Mouse (Mus musculus) mature B cell (primary cell): ENCODE measurements around the gene 1110008L16Rik.
"Not testable (repeated sequence)": the region's sequence is repeated elsewhere in the genome, so short reads cannot be mapped to it uniquely, and the experiment has no call there.

Experiments used
- in situ Hi-C: fragments of 300-500 bp; cut with MboI; formaldehyde crosslinking; loops from 2 replicates; pipeline ENCODE4 v1.14.3; 2019

The 1110008L16Rik gene

GRCm38 (mm10) chr12:55392733-55393577 is 93.6 kb downstream of the 1110008L16Rik start:
- in situ Hi-C loops, result no loop called here

- in situ Hi-C loops, result not testable (repeated sequence)
Measured at GRCm38 (mm10) chr12:55395601-55396000, 96.2 kb downstream of the 1110008L16Rik start.

GRCm38 (mm10) chr12:55396536-55396935 is 97.2 kb downstream of the 1110008L16Rik start:
- in situ Hi-C loops, result no loop called here

- in situ Hi-C loops, result no loop called here
Measured at GRCm38 (mm10) chr12:55397544-55398239, 98.3 kb downstream of the 1110008L16Rik start.

- in situ Hi-C loops, result no loop called here
Measured at GRCm38 (mm10) chr12:55398240-55399127, 99.1 kb downstream of the 1110008L16Rik start.

- in situ Hi-C loops, result no loop called here
Measured at GRCm38 (mm10) chr12:55399128-55399677, 99.8 kb downstream of the 1110008L16Rik start.

GRCm38 (mm10) chr12:55407888-55408287 is 108.5 kb downstream of the 1110008L16Rik start:
- in situ Hi-C loops, result no loop called here

- in situ Hi-C loops, result no loop called here
Measured at GRCm38 (mm10) chr12:55415255-55415654, 115.9 kb downstream of the 1110008L16Rik start.

- in situ Hi-C loops, result no loop called here
Measured at GRCm38 (mm10) chr12:55415762-55416161, 116.4 kb downstream of the 1110008L16Rik start.

- in situ Hi-C loops, result no loop called here
Measured at GRCm38 (mm10) chr12:55420220-55420619, 120.8 kb downstream of the 1110008L16Rik start.

- in situ Hi-C loops, result no loop called here
Measured at GRCm38 (mm10) chr12:55422057-55422456, 122.7 kb downstream of the 1110008L16Rik start.

- in situ Hi-C loops, result no loop called here
Measured at GRCm38 (mm10) chr12:55426300-55426699, 126.9 kb downstream of the 1110008L16Rik start.

- in situ Hi-C loops, result no loop called here
Measured at GRCm38 (mm10) chr12:55429201-55429600, 129.8 kb downstream of the 1110008L16Rik start.

- in situ Hi-C loops, result no loop called here
Measured at GRCm38 (mm10) chr12:55429956-55430355, 130.6 kb downstream of the 1110008L16Rik start.
